13 mouse cellular contexts compared by ENCODE assay signal in the genomic region with DNA sequence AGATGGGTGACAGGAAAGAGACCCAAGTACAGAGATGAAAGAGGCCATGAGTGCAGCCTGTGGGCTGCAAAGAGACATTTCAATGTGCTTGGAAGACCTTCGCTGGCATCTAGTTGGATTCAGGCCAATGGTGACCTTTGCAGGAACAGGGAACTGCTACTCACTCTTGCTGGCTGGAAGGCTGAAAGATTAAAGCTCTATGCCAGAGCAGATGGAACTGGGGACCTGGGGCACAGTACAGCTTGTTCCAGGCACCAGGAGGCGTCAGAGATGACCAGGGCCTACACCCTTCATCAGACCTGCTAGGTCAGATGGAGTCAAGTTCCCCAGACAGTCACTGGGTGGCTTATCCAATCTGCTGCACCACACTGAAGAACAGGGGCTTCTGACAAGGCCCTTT. TPM values are rescaled to one million over a fixed set of nuclear protein-coding genes. Genes with fewer than 3 reads are reported as not detected.
DNase-seq lines count a peak whose midpoint lies in the region; TF ChIP-seq lines count a peak whose summit lies in the region.
"Had no signal": no experiment of that assay in that cellular context is flagged by ENCODE, and none has a peak within 500 bp of the region (broad histone marks: within the 10 kb centered on the region; RNA-seq: fewer than 3 reads in every experiment).

No protein-coding gene starts in this region.

- H3K27ac ChIP-seq in gastrocnemius, adult 2 months, result peak overlapping the region; percentile 86
- H3K27ac ChIP-seq: forebrain, embryonic 15.5 days; hindbrain, embryonic 15.5 days; lung, embryonic 15.5 days; midbrain, embryonic 12.5 days; neural tube, embryonic 13.5 days had no signal

- intact Hi-C loops in gastrocnemius, adult 2 months (cut with DNase I), result no loop called here
- intact Hi-C loops in heart, postnatal 10 days (cut with DNase I), result no loop called here

- H3K4me3 ChIP-seq in gastrocnemius, adult 2 months, result no peak overlapping the region
- H3K4me3 ChIP-seq: forebrain, embryonic 15.5 days; hindbrain, embryonic 15.5 days; lung, embryonic 15.5 days; midbrain, embryonic 12.5 days; neural tube, embryonic 13.5 days had no signal

- 0 out of 2 replicates have a peak, but pooled peaks have one; percentile 2 for TF ChIP-seq CTCF in gastrocnemius, adult 2 months (IDR thresholded peaks at IDR 0.05)

- peak; percentile 81 for DNase-seq in gastrocnemius, adult 2 months
- no peak for DNase-seq in gastrocnemius, postnatal 10 days
- DNase-seq in Muller cell, postnatal 12 days (ENCODE audit: inconsistent ontology term), result peak; percentile 30
- DNase-seq in cerebellum, adult 9-10 months, result peak; percentile 52
- peak; percentile 62 to 75 for DNase-seq in heart, postnatal 10 days
- no peak for DNase-seq in kidney, adult 11 months
- DNase-seq in thymus, postnatal 36 days, result no peak
- no peak for DNase-seq in thymus, postnatal 0 days (ENCODE audit: low spot score)

RNA-seq across cellular contexts. Expression of gene Map1lc3a, which starts 17.3 kb away (rescaled TPM):
- total RNA-seq in gastrocnemius, adult 2 months (2021), result 100 to 1,000 TPM; 267 to 277 TPM
- 100 to 1,000 TPM; 165 to 183 TPM for total RNA-seq in gastrocnemius, postnatal 10 days (2021)
- total RNA-seq in heart, postnatal 10 days (2021), result 100 to 1,000 TPM; 594 to 650 TPM
- polyA plus RNA-seq in thymus, postnatal 0 days (2015; fragmentation: Nextera tagmentation; extraction: Ambion mirVana), result 74.0 and 84.3 TPM in 2 replicates

RNA-seq across cellular contexts. Expression of gene Dynlrb1, which starts 57.0 kb away (rescaled TPM):
- 100 to 1,000 TPM; 100 to 128 TPM for total RNA-seq in gastrocnemius, adult 2 months (2021)
- total RNA-seq in gastrocnemius, postnatal 10 days (2021), result 100 to 1,000 TPM; 155 to 156 TPM
- total RNA-seq in heart, postnatal 10 days (2021), result 100 to 1,000 TPM; 201 to 224 TPM
- polyA plus RNA-seq in thymus, postnatal 0 days (2015; fragmentation: Nextera tagmentation; extraction: Ambion mirVana), result 410 and 468 TPM in 2 replicates

Comparison
In these comparisons a context has a peak if more than half of its experiments do, and no peak if none do; other contexts are left out.
1. DNase-seq: peak in gastrocnemius, adult 2 months (single experiment), Muller cell, postnatal 12 days (single experiment), cerebellum, adult 9-10 months (single experiment) and heart, postnatal 10 days (2 of 2); none in gastrocnemius, postnatal 10 days (single experiment), kidney, adult 11 months (single experiment), thymus, postnatal 36 days (0 of 2) and thymus, postnatal 0 days (single experiment).